Mouse (Mus musculus) intestine, postnatal 0 days (tissue): ENCODE measurements around the gene Zfp771. TPM values are rescaled to one million over a fixed set of nuclear protein-coding genes. Genes with fewer than 3 reads are reported as not detected.
A peak's percentile ranks its signal among the peaks of the same experiment; 100 is the strongest.

ENCODE experiments used
- ATAC-seq: fragments of 200-750 bp; cut with Nextera tagmentation; 2 replicates; pipeline ENCODE4 v1.8.0; 2017; ENCODE audit warnings: mild to moderate bottlenecking, moderate TSS enrichment, moderate library complexity
- H3K27ac ChIP-seq: fragments of 300-500 bp; sonication (generic); 2 replicates; pipeline ENCODE4 v1.5.1; 2014; ENCODE audit warnings: mild to moderate bottlenecking, low read depth, low read length, moderate library complexity
- H3K27me3 ChIP-seq: fragments of 300-500 bp; sonication (generic); replicated peaks from 2 replicates; pipeline ENCODE4 v1.6.1; 2014; ENCODE audit warnings: low read length, mixed read lengths; ENCODE audit not compliant: control insufficient read depth, insufficient read depth
- H3K36me3 ChIP-seq: fragments of 300-500 bp; sonication (generic); 2 replicates; pipeline ENCODE4 v1.6.1; 2014; ENCODE audit warnings: mild to moderate bottlenecking, moderate library complexity; ENCODE audit not compliant: control insufficient read depth, insufficient read depth
- H3K4me1 ChIP-seq: fragments of 300-500 bp; sonication (generic); replicated peaks from 2 replicates; pipeline ENCODE4 v1.6.1; 2014; ENCODE audit warnings: antibody characterized with exemption, low read length, mixed read lengths; ENCODE audit not compliant: control insufficient read depth, insufficient read depth
- H3K4me2 ChIP-seq: fragments of 300-500 bp; sonication (generic); replicated peaks from 2 replicates; pipeline ENCODE4 v1.6.1; 2014; ENCODE audit warnings: low read depth, mild to moderate bottlenecking, moderate library complexity
- H3K4me3 ChIP-seq: fragments of 300-500 bp; sonication (generic); 2 replicates; pipeline ENCODE4 v1.5.1; 2014; ENCODE audit warnings: low read depth, low read length
- H3K9ac ChIP-seq: fragments of 300-500 bp; sonication (generic); 2 replicates; pipeline ENCODE4 v1.6.1; 2014; ENCODE audit warnings: mild to moderate bottlenecking, low read depth, low read length
- H3K9me3 ChIP-seq: fragments of 300-500 bp; sonication (generic); 2 replicates; pipeline ENCODE4 v1.6.1; 2016; ENCODE audit warnings: mixed run types; ENCODE audit not compliant: control insufficient read depth
- CTCF ChIP-seq: sonication (generic); IDR thresholded peaks from 2 replicates; pipeline ENCODE4 v1.5.1; 2016; ENCODE audit warnings: low read depth, mild to moderate bottlenecking, control low read depth, antibody characterized with exemption, moderate library complexity
- WGBS: fragments of 180-500 bp; shearing (Covaris S2); extraction: QIAGEN DNeasy Blood & Tissue Kit; methylation state at CpG from one replicate; pipeline ENCODE4 v1.1.7; 2014; 5-methylcytosine and 5-hydroxymethylcytosine counted together
- polyA plus RNA-seq: library from polyadenylated mRNA; unstranded; fragments of >200 nt; fragmentation: Nextera tagmentation; extraction: Ambion mirVana; gene quantifications from 2 replicates; pipeline ENCODE4 v1.2.1, GENCODE M21; 2015

Gene Zfp771
- polyA plus RNA-seq, 1 experiment from 2014 or later: 17.6 TPM

DNA sequence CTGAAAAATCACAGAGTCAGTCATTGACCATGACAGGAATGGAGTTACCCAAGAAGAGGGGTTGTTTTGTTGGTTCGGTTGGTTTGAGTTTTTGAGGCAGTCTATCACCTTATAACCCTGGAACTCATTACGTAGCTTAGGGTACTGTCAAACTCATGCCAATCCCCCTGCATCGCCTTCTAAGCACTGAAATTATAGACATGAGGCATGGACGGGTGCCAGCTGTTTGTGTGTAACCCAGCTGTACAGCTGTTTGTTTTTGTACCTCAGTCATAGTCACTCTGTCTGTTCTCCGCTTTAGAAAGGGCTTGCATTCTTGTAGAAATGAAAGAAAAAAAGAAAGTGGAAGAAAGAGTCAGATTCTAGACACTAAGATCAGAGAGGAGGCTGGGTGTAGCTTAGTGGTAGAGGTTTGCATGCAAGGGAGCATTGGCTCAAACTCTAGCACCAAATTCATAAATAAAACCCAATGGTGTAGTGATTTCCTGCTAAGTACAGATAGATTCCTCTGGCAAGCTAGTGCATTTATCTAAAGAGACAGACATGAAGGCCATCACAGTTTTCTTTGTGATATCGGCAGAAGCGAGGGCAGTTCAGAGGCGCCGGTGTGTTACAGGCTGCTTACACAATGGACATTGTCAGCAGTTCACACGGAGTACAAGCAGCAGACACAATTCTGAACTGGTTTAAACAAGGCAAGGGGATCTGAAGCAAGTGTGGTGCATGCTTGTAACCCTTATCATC lies 18.3 kb downstream of the Zfp771 start:
- no peak for ATAC-seq
- Histone ChIP-seq H3K9ac (no peak overlapping the region), H3K36me3 (peaks cover under 1% of the 10 kb centered on the region; the same call in 1 of the 2 replicates), H3K9me3 (no peaks in the 10 kb centered on the region), H3K4me1 (no peaks in the 10 kb centered on the region), H3K4me3 (no peak overlapping the region), H3K4me2 (no peak overlapping the region), H3K27ac (no peak overlapping the region), H3K27me3 (no peaks in the 10 kb centered on the region)
- 74% methylated on average over 10 of the region's 10 CpGs for WGBS
- TF ChIP-seq CTCF: no peak

DNA sequence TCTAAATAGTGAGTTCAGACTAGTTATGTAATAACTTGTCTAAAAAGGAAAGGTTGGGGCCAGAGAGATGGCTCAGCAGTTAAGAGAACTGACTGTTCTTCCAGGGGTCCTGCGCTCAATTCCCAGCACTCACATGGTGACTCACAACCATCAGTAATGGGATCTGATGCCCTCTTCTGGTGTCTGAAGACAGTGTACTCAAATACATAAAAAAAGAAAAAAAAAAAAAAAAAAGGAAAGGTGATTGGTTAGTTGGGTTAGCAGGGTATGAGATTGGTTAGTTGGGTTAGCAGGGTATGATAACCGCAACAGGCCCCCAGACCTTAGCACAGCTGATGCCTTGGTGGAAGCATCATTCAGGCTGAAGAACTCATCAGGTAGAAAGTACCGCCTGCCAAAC lies 19.5 kb downstream of the Zfp771 start:
- H3K4me3 ChIP-seq: no peak overlapping the region
- no peak for ATAC-seq
- no peak overlapping the region for H3K27ac ChIP-seq
- TF ChIP-seq CTCF: 0 out of 2 replicates have a peak, but pooled peaks have one; percentile 8
- no peak overlapping the region for H3K9ac ChIP-seq
- no peaks in the 10 kb centered on the region for H3K4me1 ChIP-seq
- no peaks in the 10 kb centered on the region for H3K27me3 ChIP-seq
- H3K9me3 ChIP-seq: no peaks in the 10 kb centered on the region
- no peak overlapping the region for H3K4me2 ChIP-seq
- 91% methylated on average over 3 of the region's 3 CpGs for WGBS
- no peaks in the 10 kb centered on the region for H3K36me3 ChIP-seq

DNA sequence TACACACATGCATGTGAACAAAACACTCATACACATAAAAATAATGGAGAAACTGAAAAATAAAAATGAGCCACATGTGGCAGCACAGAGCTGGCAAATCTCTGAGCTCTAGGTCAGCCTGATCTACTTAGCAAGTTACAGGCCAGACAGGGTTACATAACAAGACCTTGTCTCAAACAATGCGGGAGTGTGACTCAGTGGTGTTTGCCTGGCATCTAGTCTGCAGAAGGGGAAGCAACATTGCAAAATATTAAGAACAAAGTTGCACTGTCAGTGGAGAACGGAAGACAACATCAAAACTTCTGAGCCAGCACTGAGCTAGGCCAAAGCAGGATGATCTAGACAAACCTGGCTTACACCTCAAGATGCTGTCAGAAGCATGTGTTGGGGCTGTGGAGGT lies 26.2 kb downstream of the Zfp771 start:
- peaks cover 12% of the 10 kb centered on the region for H3K36me3 ChIP-seq
- H3K4me1 ChIP-seq: no peaks in the 10 kb centered on the region; the same call in 1 of the 2 replicates
- H3K9me3 ChIP-seq: no peaks in the 10 kb centered on the region
- peak overlapping the region; percentile 66; the same call in 1 of the 2 replicates for H3K27ac ChIP-seq
- TF ChIP-seq CTCF: peak; percentile 12; the same call in 1 of the 2 replicates
- no peaks in the 10 kb centered on the region for H3K27me3 ChIP-seq
- ATAC-seq: peak; percentile 7; the same call in 1 of the 2 replicates
- 0 out of 2 replicates have a peak overlapping the region, but pooled peaks have one; percentile 89 for H3K4me2 ChIP-seq
- H3K4me3 ChIP-seq: no peak overlapping the region
- WGBS: 71% methylated on average over 2 of the region's 2 CpGs
- no peak overlapping the region for H3K9ac ChIP-seq

DNA sequence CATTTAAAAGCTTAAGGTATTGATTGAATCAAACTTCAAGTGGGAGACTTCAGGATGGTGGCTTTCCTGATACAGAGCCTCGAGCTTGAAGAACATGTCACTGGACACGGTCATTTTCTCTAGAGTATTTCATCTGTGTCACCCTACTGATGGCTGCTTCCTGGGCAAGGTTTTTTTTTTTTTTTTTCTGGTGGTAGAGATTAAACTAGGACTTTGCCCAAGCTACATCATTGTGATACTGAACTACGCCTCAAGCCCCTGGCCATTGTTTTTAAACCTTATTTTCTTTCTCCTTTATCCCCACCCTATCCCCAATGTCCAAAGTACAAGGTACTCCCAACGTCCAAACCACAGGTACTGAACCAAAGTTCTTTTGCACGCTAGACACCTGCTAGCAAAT lies 26.6 kb downstream of the Zfp771 start:
- peak overlapping the region; percentile 89 for H3K4me2 ChIP-seq
- peak; percentile 57 for ATAC-seq
- peak overlapping the region; percentile 69 for H3K27ac ChIP-seq

GRCm38 (mm10) chr7:127271093-127271492 lies 27.0 kb downstream of the Zfp771 start:
- H3K9ac ChIP-seq: no peak overlapping the region

More for the DNA sequence above, 26.6 kb downstream of the Zfp771 start:
- Histone ChIP-seq H3K4me1 (no peaks in the 10 kb centered on the region; the same call in 1 of the 2 replicates), H3K4me3 (0 out of 2 replicates have a peak overlapping the region, but pooled peaks have one; percentile 78), H3K9me3 (no peaks in the 10 kb centered on the region), H3K9ac (no peak overlapping the region), H3K36me3 (peaks cover 12% of the 10 kb centered on the region), H3K27me3 (no peaks in the 10 kb centered on the region)
- no peak for TF ChIP-seq CTCF
- 49% methylated on average over 5 of the region's 5 CpGs for WGBS

GRCm38 (mm10) chr7:127272566-127272965 lies 28.5 kb downstream of the Zfp771 start:
- no peaks in the 10 kb centered on the region; the same call in 1 of the 2 replicates for H3K4me1 ChIP-seq
- WGBS: 82% methylated on average over 15 of the region's 15 CpGs
- peaks cover 12% of the 10 kb centered on the region for H3K36me3 ChIP-seq
- H3K9me3 ChIP-seq: no peaks in the 10 kb centered on the region
- peak overlapping the region; percentile 78 for H3K4me3 ChIP-seq
- H3K27ac ChIP-seq: peak overlapping the region; percentile 3; the same call in 1 of the 2 replicates
- no peak for TF ChIP-seq CTCF
- H3K9ac ChIP-seq: peak overlapping the region; percentile 87; the same call in 1 of the 2 replicates
- H3K27me3 ChIP-seq: no peaks in the 10 kb centered on the region
- no peak for ATAC-seq
- H3K4me2 ChIP-seq: peak overlapping the region; percentile 89

More at GRCm38 (mm10) chr7:127271093-127271492, 27.0 kb downstream of the Zfp771 start:
- Histone ChIP-seq H3K4me3 (peak overlapping the region; percentile 78; the same call in 1 of the 2 replicates), H3K9me3 (no peaks in the 10 kb centered on the region), H3K4me2 (peak overlapping the region; percentile 89), H3K4me1 (no peaks in the 10 kb centered on the region; the same call in 1 of the 2 replicates), H3K27me3 (no peaks in the 10 kb centered on the region), H3K27ac (peak overlapping the region; percentile 69), H3K36me3 (peaks cover 12% of the 10 kb centered on the region)
- 73% methylated on average over 4 of the region's 4 CpGs for WGBS
- ATAC-seq: no peak
- no peak for TF ChIP-seq CTCF
